Comparison of ENCODE assay signal across 23 mouse cellular contexts in genomic region chr5:33146837-33147236, GRCm38 (mm10). TPM values are rescaled to one million over a fixed set of nuclear protein-coding genes. Genes with fewer than 3 reads are reported as not detected.
DNase-seq lines count a peak whose midpoint lies in the region; ATAC-seq lines count a peak whose summit lies in the region.
"Had no signal": no experiment of that assay in that cellular context is flagged by ENCODE, and none has a peak within 500 bp of the region (broad histone marks: within the 10 kb centered on the region; RNA-seq: fewer than 3 reads in every experiment).

No protein-coding gene starts in this region.

- DNase-seq in heart, adult 18-20 months, result peak; percentile 33 to 51
- DNase-seq in heart, postnatal 14 days, result no peak
- peak; percentile 17 for DNase-seq in heart, adult 8-10 months (ENCODE audit: low spot score)
- DNase-seq: adrenal gland, adult 2 months; adrenal gland, postnatal 10 days; adrenal gland, postnatal 25 days; cerebellum, adult 11 months; cerebellum, adult 18-20 months; cerebellum, adult 8-10 months; cerebellum, adult 9-11 months; cerebellum, postnatal 36 days; embryo, embryonic 11 days had no signal

- no peaks in the 10 kb centered on the region for H3K36me3 ChIP-seq in heart, embryonic 11.5 days (ENCODE audit: control insufficient read depth, insufficient read depth, low read length)
- H3K36me3 ChIP-seq: embryonic facial prominence, embryonic 13.5 days; embryonic facial prominence, embryonic 15.5 days; forebrain, embryonic 10.5 days; forebrain, embryonic 12.5 days had no signal

- WGBS in heart, embryonic 11.5 days (ENCODE audit: insufficient replicate concordance), result 81% methylated on average over 9 of the region's 9 CpGs

- H3K4me3 ChIP-seq in heart, embryonic 11.5 days (ENCODE audit: low read depth, low read length), result no peak overlapping the region
- H3K4me3 ChIP-seq: embryonic facial prominence, embryonic 13.5 days; embryonic facial prominence, embryonic 15.5 days; erythroblast, embryonic 14.5 days; forebrain, embryonic 10.5 days; forebrain, embryonic 12.5 days had no signal

- H3K9me3 ChIP-seq in heart, embryonic 11.5 days (replicated peaks; ENCODE audit: control insufficient read depth, low read length), result no peaks in the 10 kb centered on the region
- H3K9me3 ChIP-seq: embryonic facial prominence, embryonic 13.5 days; embryonic facial prominence, embryonic 15.5 days; forebrain, embryonic 10.5 days; forebrain, embryonic 12.5 days had no signal

- no peak for ATAC-seq in heart, embryonic 11.5 days (replicated peaks; ENCODE audit: insufficient number of reproducible peaks, low FRiP score, low TSS enrichment)
- ATAC-seq: forebrain, embryonic 14.5 days; forebrain, embryonic 16.5 days had no signal

- intact Hi-C loops in heart, postnatal 14 days (cut with DNase I), result no loop called here

- H3K27ac ChIP-seq in heart, embryonic 11.5 days (ENCODE audit: low read depth, low read length), result no peak overlapping the region
- H3K27ac ChIP-seq: embryonic facial prominence, embryonic 13.5 days; embryonic facial prominence, embryonic 15.5 days; forebrain, embryonic 10.5 days; forebrain, embryonic 12.5 days had no signal

- no peak overlapping the region for H3K9ac ChIP-seq in heart, embryonic 11.5 days (ENCODE audit: low read depth, low read length)
- H3K9ac ChIP-seq: embryonic facial prominence, embryonic 13.5 days; embryonic facial prominence, embryonic 15.5 days; forebrain, embryonic 12.5 days had no signal

- H3K27me3 ChIP-seq in heart, embryonic 11.5 days (ENCODE audit: control insufficient read depth, insufficient read depth, low read length), result no peaks in the 10 kb centered on the region
- H3K27me3 ChIP-seq: embryonic facial prominence, embryonic 13.5 days; forebrain, embryonic 12.5 days had no signal

- no peak overlapping the region for H3K4me2 ChIP-seq in heart, embryonic 11.5 days
- H3K4me2 ChIP-seq: embryonic facial prominence, embryonic 13.5 days; embryonic facial prominence, embryonic 15.5 days; forebrain, embryonic 12.5 days had no signal

- H3K4me1 ChIP-seq in heart, embryonic 11.5 days (ENCODE audit: control insufficient read depth, insufficient read depth, low read length), result no peaks in the 10 kb centered on the region
- H3K4me1 ChIP-seq: embryonic facial prominence, embryonic 13.5 days; embryonic facial prominence, embryonic 15.5 days; forebrain, embryonic 10.5 days; forebrain, embryonic 12.5 days had no signal

RNA-seq across cellular contexts. Expression of gene Slc5a1, which starts 42.8 kb away (rescaled TPM):
- under 1 TPM; 0.20 to 0.21 TPM for total RNA-seq in heart, adult 18-20 months (2021)
- under 1 TPM; 0.10 to 0.15 TPM for total RNA-seq in heart, postnatal 14 days (2021)
- total RNA-seq in heart, adult 8-10 months (2022), result under 1 TPM; 0.19 to 0.57 (median 0.41) TPM
- polyA plus RNA-seq in heart, embryonic 11.5 days (2014; fragmentation: Nextera tagmentation; extraction: Ambion mirVana), result not detected in 2 replicates
- total RNA-seq: adrenal gland, adult 2 months; adrenal gland, postnatal 25 days; common myeloid progenitor, adult 5-6 weeks; MEL had no signal
- polyA plus RNA-seq: adrenal gland, adult 2 months; embryonic facial prominence, embryonic 11.5 days; erythroblast, embryonic 14.5 days; forebrain, embryonic 10.5 days; forebrain, embryonic 12.5 days; forebrain, embryonic 14.5 days; forebrain, embryonic 16.5 days had no signal

Comparison
In these comparisons a context has a peak if more than half of its experiments do, and no peak if none do; other contexts are left out.
1. DNase-seq: peak in heart, adult 18-20 months (2 of 2) and heart, adult 8-10 months (single experiment); none in heart, postnatal 14 days (0 of 2).